Mouse (Mus musculus) left cerebral cortex, adult 8-10 months (tissue): ENCODE measurements around the gene Ehd4. TPM values are rescaled to one million over a fixed set of nuclear protein-coding genes. Genes with fewer than 3 reads are reported as not detected.

ENCODE experiments used
- total RNA-seq, 4 experiments: library from RNA; stranded (reverse); gene quantifications; 2 replicates each; pipeline ENCODE4 v1.2.4; 2022

Gene Ehd4
- total RNA-seq, 4 experiments from 2014 or later: 13.5 to 20.3 (median 16.0) TPM

Other genes with a start within 250 kb of the Ehd4 start
- gene Mapkbp1, start 181.9 kb downstream of the Ehd4 start, total RNA-seq: 10 to 100 TPM; 42.3 to 51.3 (median 44.2) TPM
- 1 to 10 TPM; 3.6 to 4.6 (median 4.2) TPM for gene Jmjd7, start 127.1 kb downstream of the Ehd4 start, total RNA-seq
- 1 to 10 TPM in 3 of 4 experiments, under 1 TPM in 1; 0.50 to 2.6 (median 1.3) TPM for gene Gm28042, start 127.1 kb downstream of the Ehd4 start, total RNA-seq
- 1 to 10 TPM; 1.1 to 4.3 (median 2.1) TPM for gene Pla2g4b, start 121.2 kb downstream of the Ehd4 start, total RNA-seq
- 10 to 100 TPM; 21.3 to 26.6 (median 22.6) TPM for gene Pla2g4e, start 90.7 kb upstream of the Ehd4 start, total RNA-seq
- not detected for gene Pla2g4d, start 134.6 kb upstream of the Ehd4 start, total RNA-seq
- not detected for gene Pla2g4f, start 159.6 kb upstream of the Ehd4 start, total RNA-seq
- gene Vps39, start 198.5 kb upstream of the Ehd4 start, total RNA-seq: 10 to 100 TPM; 64.7 to 71.1 (median 69.0) TPM
- 10 to 100 TPM; 14.2 to 18.3 (median 16.2) TPM for gene Ganc, start 249.3 kb upstream of the Ehd4 start, total RNA-seq
- 10 to 100 TPM; 36.3 to 37.0 (median 36.4) TPM for gene Tmem87a, start 249.5 kb upstream of the Ehd4 start, total RNA-seq